Mouse (Mus musculus): ENCODE measurements around the gene Rybp.

The Rybp gene

DNA sequence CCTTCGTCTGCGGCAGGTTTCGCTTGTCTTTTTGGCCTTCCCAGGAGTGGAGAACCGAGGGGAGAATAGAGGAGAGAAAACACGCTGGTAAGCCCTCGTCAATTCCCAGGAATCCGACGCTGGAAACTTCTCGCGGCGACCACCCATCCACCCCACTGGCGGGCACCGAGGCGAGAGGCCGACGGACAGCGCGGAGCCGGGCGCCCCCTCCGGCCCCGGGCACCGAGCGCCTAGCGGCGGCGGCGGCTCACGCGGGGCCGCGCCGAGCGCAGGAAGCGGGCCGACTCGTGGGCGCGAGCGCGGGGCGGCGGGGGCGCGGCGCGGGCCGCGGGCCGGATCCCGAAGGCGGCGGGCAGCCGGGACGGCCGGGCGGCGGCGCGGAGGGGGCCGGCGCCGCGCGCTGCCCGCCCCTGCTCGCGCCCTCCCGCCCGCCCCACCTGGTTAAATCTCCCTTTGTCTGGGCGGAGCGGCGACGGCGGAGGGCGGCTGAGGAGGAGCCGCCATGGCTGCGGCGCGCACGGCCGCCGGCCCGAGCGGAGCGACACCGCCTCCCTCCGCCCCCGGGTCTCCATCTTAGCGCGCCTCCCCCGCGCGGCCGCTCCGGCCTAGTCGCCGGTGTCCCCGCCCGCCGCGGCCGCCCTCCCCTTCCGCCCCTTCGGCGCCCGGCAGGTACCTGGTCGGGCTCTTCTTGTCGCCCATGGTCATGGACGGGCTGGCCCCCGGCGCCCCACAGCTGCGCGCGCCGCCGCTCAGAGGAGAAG lies 532 bp downstream of the Rybp start:
- DNase-seq = peak; percentile 74

DNA sequence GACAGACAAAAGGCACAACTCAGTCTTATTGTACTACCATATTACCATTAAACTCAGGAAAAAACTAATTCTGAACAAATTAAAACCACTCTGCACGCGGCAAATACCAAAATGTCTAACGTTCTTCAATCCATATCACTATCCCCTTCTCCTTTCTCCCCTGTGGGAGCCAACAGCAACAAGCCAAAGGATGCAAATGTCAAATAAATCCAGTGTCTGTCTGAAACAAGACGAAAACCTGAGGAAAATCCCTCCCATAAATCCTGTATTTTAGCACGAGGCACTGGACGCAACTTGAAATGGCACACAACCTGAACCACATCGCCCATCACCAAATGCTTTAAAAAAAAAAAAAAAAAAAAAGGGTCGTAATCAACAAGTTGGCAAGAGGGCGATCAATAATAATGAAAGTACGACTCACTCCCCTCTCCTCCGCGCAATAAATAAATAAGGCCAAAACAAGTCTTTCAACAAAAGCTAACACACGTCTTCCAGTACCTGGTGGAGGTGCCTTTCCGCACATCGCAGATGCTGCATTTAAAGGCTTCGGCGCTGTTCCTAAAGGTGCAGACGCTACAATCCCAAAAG lies 1.2 kb downstream of the Rybp start:
- no peak for DNase-seq

- no peak for DNase-seq
Observed at GRCm38 (mm10) chr6:100278841-100279240, 8.4 kb downstream of the Rybp start.

- no peak for DNase-seq
Observed at GRCm38 (mm10) chr6:100276344-100276743, 10.9 kb downstream of the Rybp start.

GRCm38 (mm10) chr6:100275643-100276042 lies 11.6 kb downstream of the Rybp start:
- no peak for DNase-seq

- no peak for DNase-seq
Observed at GRCm38 (mm10) chr6:100273556-100273955, 13.7 kb downstream of the Rybp start.

GRCm38 (mm10) chr6:100271992-100272391 lies 15.3 kb downstream of the Rybp start:
- no peak for DNase-seq

DNA sequence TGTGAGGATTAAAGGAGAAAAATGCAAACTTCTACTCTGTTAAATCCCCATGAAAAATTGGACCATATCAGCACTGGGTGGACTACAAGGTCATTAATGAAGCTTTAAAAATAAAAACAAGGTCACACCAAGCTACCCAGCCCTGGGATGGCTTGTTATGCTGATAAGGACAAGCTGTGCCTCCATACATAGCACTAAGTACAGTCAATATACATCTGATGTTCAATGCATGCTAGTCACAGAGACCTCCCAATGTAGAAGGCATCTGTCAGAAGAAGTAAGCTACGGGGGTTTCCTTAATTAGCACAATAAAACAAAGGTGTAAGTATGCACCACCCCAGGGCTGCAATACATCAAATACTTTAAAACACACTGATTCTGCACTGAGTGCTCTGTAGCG lies 16.5 kb downstream of the Rybp start:
- DNase-seq = no peak

- DNase-seq = no peak
Observed at GRCm38 (mm10) chr6:100259607-100260006, 27.7 kb downstream of the Rybp start.

- DNase-seq = no peak
Observed at GRCm38 (mm10) chr6:100258278-100258677, 29.0 kb downstream of the Rybp start.

DNA sequence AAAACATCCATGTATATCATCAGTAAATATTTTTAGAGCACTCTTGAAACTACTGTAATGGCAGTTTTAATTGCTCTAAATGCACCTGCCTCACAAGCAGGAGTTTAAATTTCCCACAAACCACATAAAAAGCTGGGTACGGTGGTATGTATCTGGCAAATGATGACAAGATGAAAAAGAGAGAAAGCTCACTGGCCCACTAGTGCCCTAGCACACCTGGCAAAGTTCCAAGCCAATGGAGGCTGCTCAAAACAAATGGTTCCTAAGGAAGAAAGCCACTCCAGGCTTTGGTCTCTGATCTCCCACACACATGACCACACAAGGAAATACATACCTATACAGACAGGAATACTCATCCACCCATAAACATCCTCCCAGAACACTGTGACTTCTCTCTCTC lies 31.9 kb downstream of the Rybp start:
- peak; percentile 16 for DNase-seq

DNA sequence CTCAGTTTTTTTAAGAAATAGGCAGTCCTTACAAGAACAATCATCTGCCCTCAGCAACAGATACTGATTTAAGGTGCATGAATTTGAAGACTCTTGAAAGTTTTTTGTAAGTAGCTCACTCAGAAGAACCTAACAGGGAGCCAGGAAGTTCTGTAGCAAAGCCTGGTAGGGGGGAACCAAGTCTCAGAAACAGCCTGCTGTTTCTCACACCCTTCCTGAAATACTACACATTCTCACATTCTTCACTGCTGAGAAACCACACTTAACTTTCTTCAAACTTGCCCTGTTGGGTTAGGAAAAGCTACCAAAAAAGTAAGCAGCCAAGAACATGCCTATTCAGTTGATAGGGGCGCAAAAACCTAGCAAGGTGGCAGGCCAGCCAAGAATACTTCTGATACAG lies 32.6 kb downstream of the Rybp start:
- DNase-seq = no peak

DNA sequence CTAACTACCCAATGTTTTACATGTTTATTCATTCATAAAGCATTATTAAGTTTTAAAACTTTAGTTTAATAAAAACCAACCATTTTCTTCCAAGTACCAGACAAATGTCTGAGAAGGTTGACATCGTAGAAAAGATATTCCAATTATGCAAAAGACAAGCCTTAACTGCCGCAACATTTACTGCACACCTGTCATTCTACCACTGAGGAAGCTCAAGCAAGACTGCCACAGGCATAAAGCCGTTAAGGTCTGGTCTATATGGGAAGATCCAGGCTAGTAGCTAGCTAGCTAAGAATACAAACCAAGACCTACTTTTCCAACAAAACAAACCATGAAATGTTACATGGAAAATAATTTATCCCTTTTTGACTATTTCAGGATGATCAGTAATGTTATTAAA lies 42.8 kb downstream of the Rybp start:
- DNase-seq = no peak

- DNase-seq = no peak
Observed at GRCm38 (mm10) chr6:100235036-100235435, 52.2 kb downstream of the Rybp start.

- no peak for DNase-seq
Observed at GRCm38 (mm10) chr6:100233522-100233921, 53.8 kb downstream of the Rybp start.

DNA sequence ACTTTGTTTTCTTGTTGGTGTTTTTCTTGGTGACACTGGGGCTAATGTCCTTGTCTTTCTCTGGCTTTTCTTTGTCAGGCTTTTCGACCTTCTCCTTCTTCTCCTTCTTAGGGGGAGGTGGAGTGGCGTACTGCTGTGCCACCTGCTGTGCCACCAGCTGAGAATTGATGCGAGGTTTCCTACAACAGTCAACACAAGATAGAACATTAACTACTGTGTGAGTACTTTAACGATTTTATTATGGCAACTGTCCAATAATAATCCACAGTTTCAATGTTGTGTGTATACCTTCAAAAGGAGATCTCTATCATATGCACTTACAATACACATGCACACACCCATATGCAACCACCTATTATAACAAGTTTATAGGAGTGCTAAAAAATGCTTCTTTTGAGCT lies 54.2 kb downstream of the Rybp start:
- no peak for DNase-seq

DNA sequence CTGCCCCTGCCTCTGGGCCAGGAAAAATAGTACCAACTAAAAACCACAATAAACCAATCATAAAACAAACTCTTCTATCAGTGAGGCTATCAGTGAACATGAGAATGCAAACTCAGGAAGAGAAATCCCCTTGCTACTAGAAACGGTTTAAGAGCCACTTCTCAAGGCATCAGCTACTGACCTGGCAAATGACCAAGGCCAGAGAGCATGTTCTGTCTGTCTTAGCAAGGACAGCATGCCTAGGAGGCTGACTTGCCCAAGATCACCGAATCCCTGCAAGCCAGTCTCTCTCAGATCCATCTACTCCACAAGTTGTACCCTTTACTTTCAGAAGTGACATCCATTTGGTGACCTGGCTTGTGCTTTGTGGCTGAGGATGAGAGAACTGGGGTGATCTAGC lies 61.1 kb downstream of the Rybp start:
- DNase-seq = no peak

GRCm38 (mm10) chr6:100223932-100224331 lies 63.4 kb downstream of the Rybp start:
- no peak for DNase-seq

DNA sequence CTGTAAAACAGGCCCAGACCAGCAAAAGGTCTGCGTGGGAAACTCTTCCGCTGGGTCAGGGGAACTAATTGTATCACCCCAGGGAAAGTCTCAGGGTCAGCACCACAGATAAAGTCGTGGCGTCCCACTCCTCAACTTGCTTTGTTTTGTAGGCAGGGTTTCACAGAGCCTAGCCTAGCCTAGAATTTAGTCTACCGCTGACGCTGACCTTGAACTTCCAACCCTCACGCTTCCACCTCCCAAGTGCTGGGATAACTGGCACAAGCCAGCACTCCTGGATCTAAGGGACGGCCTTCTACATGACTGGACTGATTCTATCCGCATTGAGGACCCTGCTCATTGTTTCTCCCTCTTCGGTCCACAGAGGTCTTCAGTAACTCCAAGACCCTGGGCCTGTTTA lies 63.9 kb downstream of the Rybp start:
- DNase-seq = no peak

GRCm38 (mm10) chr6:100222927-100223326 lies 64.4 kb downstream of the Rybp start:
- no peak for DNase-seq

DNA sequence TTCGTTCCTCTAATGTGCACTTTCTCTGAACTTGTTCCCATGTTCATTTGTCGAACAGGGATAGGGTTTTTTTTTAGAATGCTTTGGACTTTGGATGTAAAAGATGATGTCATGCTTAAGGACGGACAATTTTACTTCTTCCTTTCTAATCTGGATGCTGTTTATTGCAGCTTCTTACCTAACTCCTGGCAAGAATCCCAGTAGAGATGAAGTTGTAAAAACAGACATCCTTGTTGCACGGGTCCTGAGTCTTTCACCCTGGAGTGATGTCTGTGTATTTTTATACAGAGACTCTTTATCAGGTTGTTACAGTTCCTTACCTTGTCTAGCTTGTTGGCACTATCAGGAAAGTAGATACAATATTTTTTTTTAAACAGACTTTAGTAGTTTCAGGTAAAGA lies 65.5 kb downstream of the Rybp start:
- no peak for DNase-seq

DNA sequence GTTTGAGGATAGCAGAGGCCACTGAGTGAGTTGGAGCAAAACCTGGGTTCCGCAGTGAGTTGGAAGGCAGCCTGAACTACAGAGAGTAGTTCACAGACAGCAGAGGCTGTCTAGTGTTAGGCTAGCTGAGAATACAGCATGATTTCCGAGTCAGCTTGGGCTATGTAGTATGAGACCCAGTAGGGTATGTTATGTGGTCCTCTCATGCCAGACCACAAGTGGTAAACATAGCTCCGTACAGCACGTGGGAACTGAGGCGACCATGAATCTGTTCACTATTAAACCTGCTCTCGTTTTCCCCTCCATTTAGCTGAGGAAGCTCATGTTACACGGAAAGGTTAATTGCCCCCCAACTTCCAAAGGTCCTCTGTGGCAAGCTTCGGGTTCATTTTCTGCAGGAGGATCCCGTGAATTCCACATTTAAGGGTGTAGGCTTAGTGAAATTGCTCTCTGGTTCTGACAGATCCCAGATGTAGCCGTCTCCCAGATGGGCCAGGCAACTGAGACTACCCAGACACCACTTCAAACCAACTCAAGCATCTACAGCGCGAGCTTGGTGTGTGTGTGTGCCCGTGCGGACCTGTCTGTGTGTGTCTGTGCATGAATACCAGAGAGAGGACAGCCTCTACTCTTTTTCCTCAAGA lies 66.2 kb downstream of the Rybp start:
- DNase-seq = no peak

DNA sequence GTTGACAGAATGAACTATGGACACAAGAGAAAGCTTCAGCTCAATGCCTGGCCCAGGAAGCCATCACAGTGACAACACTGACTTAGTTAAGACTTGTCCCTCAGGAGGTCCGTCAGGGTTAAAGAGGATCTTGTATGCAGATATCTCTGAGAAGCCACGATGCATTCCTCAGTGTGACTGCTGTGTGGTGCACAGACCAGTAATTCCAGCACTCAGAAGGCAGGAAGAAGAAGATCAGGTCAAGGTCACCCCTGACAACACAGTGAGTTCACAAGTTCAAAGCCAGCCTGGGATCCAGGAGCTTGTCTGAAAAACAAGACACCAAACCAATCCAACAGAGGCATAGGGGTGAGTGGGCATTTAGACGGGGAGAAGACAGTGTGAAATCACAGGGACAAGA lies 67.3 kb downstream of the Rybp start:
- DNase-seq = no peak

GRCm38 (mm10) chr6:100218541-100219341 lies 68.5 kb downstream of the Rybp start:
- DNase-seq = peak; percentile 67

Measured in lung, postnatal 14 days (tissue).